Mouse (Mus musculus) embryonic fibroblast, embryonic 13.5 days (primary cell): ENCODE data around the gene Rora.

Source experiments
- CTCF ChIP-seq: IDR thresholded peaks from 2 replicates; pipeline ENCODE4 v1.5.1; 2011; ENCODE audit warnings: mild to moderate bottlenecking, control low read depth, low read length, moderate library complexity, borderline replicate concordance; ENCODE audit not compliant: insufficient read depth
- POLR2A ChIP-seq: IDR thresholded peaks from 2 replicates; pipeline ENCODE4 v1.6.1; 2011; ENCODE audit warnings: low read depth, mild to moderate bottlenecking, control low read depth, low read length, moderate library complexity

DNA sequence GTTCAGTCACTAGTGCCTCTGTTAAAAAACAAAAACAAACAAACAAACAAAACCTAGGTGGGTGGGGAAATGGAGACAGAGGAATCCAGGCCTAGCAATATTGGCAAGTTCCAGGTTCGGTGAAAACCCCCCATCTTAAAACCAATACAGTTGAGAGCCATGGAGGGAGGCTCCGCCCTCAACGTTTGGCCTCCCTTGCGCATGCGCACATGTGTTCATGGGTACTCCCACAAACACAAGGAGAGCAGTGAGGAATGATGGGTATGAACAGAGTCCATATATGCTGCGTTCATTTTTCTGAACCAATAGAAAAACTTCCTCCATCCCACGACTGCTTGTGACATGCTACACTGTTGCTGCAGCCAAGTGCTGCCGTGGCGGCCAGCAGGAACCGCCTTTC is 690.3 kb downstream of the Rora start:
- TF ChIP-seq CTCF = no peak
- TF ChIP-seq POLR2A = no peak
